Mouse (Mus musculus) olfactory bulb, adult 2 months (tissue): ENCODE measurements around the gene Lyrm2.

Experiments
- CTCF ChIP-seq: fragments of 200-500 bp; IDR thresholded peaks from 2 replicates; pipeline ENCODE4 v1.5.1; 2012; ENCODE audit warnings: low read depth, mild to moderate bottlenecking, low read length, moderate library complexity; ENCODE audit not compliant: insufficient read depth
- POLR2A ChIP-seq: fragments of 200-500 bp; IDR thresholded peaks from 2 replicates; pipeline ENCODE4 v1.6.1; 2012; ENCODE audit warnings: mild to moderate bottlenecking, low read depth, low read length, moderate library complexity; ENCODE audit not compliant: insufficient read depth

GRCm38 (mm10) chr4:32770284-32770810 is 29.7 kb upstream of the Lyrm2 start:
- no peak for TF ChIP-seq CTCF
- no peak for TF ChIP-seq POLR2A
